Mouse (Mus musculus) heart, postnatal 14 days (tissue): ENCODE results near the gene Rpl10. TPM values are rescaled to one million over a fixed set of nuclear protein-coding genes. Genes with fewer than 3 reads are reported as not detected.

Source experiments
- DNase-seq, 2 experiments: peaks; one replicate each; pipeline ENCODE4 v3.0.0; 2021 to 2022
- intact Hi-C: fragments of 180-260 bp; cut with DNase I; formaldehyde crosslinking; loops from one replicate; pipeline ENCODE4 v1.15.1; 2025
- microRNA-seq, 2 experiments: library from miRNA; unstranded; fragments of <30 nt; microRNA quantifications; one replicate each; pipeline ENCODE4 v1.2.0; 2021 to 2022
- total RNA-seq, 2 experiments: library from RNA; stranded (reverse); gene quantifications; 2 replicates each; pipeline ENCODE4 v1.2.3; 2021

Rpl10 gene
- total RNA-seq, 2 experiments from 2014 or later, result 153 to 191 TPM

GRCm38 (mm10) chrX:74273422-74274322 lies 3.1 kb downstream of the Rpl10 start:
- intact Hi-C loops, result no loop called here
- DNase-seq, result no peak

DNA sequence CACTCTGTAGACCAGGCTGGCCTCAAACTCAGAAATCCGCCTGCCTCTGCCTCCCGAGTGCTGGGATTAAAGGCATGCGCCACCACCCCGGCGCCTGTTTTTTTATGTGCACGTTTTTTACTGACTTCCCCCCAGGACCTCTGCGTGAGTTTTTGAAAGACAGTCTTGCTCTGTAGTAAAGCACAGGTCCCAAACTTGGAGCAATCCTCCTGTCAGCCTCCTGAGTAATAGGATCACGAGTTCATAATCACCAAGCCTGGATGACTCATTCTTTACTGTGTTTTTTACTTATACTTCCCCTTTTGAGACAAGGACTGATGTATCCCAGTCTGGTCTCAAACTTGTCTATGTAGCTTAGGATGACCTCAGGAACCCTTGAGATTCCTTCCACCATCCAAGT lies 7.3 kb downstream of the Rpl10 start:
- intact Hi-C loops, result no loop called here

DNA sequence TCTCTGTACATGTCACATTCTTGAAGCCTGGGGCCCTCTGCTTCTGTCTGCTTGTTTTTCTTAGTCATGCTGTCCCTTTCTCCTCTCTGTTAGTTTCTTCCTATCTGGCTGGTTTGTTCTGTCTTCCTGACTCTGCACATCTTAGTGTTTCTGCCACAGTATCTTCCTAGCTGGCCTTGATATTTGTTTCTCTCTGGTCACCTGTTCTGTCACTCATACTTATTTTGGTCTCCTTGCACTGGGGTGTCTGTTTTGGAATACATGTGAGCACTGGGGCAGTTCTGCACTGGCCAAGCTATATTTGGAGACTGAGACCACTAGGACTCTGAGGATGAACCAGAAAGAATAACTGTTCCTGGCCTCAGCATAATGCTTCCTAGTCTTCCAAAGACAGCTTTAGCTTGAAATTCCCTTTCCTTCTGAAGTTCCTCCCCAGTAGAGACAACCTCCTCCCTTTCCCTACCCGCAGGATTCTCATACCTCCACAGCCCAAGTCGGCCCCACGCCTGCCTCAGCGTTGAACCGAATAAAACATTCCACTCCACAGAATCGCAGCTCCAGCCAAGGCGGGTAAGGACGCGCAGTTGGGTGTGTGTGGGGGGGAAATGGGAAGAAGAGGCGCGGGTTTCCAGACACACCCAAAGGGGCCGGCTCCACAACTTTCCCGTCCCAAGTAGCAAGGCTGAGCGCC lies 10.6 kb downstream of the Rpl10 start:
- DNase-seq, result no peak
- intact Hi-C loops, result no loop called here

More for the DNA sequence above, 7.3 kb downstream of the Rpl10 start:
- DNase-seq, result no peak

GRCm38 (mm10) chrX:74281732-74282394 lies 11.3 kb downstream of the Rpl10 start, which contains the start of the genes Taz and Dnase1l1:
Gene Taz, plus strand, starts transcription at chrX:74281912.
Gene Dnase1l1, minus strand, starts transcription at chrX:74282337.
- intact Hi-C loops, result no loop called here
- DNase-seq, result peak; percentile 75

DNA sequence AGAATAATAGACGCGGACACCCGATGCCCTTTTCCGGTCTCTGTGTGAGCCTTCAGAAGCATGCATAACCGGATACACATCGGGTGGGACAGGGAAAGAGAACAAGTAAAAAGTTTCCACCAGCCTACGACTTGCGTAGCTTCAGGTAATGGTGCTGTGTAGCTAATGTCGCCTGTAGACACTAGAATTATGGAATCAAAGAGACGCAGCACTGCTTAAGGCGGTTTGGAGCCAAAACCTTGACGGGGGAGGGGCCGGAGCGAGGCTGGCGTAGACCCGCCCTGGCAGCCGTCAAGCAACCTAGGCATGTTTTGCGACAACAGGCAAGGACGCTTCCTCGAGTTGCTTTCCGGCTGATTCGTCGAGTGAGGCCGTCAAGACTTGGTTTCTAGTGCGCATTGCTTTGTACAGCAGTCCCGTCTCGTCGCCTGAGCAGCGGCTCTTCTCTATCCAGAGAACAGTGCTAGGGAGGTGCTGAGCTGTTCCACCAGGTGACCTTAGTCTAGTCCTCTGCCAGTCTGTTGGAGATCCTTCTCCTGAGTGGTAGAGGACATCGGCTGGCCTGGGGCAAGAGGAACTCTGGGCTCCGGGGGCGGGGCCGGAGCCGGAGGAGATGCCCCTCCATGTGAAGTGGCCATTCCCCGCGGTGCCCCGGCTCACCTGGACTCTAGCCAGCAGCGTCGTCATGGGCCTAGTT lies 11.9 kb downstream of the Rpl10 start:
- intact Hi-C loops, result no loop called here
- DNase-seq, result peak; percentile 80 to 86

GRCm38 (mm10) chrX:74283092-74283437 lies 12.5 kb downstream of the Rpl10 start:
- intact Hi-C loops, result no loop called here
- DNase-seq, result no peak

DNA sequence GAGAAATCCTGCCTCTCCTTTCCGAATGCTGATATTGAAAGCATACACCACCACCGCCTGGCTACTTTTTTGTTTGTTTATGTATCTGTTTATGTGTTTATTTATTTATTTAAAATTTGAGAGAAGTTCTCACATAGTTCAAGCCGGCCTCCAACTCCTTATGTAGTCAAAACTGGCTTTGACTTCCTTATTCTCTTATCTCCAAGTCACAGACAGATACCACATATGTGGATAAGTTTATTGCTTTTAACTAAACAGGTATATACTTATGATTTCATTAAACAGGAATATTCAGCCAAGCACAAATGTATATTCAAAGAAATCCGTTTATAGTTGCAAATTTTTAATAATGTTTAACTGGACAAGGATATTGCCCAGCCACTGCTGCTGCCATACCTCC lies 22.8 kb downstream of the Rpl10 start:
- intact Hi-C loops, result no loop called here
- no peak for DNase-seq

DNA sequence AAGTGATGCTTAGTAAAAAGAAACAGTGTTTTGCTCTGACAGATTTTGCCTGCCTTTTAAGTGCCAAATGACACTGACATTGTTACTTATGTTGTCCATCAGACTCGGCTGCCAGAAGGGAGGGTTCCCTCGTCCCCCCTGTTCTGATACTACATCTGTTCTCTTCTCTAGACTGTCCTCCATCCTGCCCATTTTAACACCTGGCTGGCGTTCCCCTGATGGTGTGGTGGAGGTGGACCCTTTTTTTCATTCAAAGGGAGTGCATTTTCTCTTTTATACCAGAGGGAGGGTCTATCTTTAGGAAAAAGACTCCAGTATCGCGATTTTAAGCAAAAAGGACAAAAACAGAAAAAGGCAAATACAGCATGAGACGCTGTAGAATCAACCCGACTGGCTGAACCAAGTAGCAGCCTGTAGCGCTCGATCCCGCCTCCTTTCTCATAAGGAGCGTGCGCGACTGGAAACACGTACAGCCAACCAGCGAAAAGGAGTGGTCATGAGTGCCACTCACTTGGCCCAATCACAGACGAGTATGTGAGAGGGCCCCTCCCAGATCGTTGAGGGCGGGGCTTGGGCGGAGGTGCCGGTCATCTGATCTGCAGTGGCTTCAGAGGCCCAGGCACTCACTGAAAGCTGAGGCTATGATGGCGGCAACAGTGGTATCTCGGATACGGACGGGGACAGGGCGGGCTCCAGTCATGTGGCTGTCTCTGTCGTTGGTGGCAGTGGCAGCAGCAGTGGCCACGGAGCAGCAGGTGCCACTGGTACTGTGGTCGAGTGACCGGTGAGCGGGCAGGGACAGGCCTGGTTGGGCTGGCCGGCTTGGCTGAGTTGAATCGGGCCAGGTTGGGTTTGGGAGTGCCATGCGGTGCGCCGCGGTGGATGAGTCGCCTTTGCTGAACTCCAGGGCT lies 26.2 kb downstream of the Rpl10 start, which contains the start of gene Atp6ap1:
Gene Atp6ap1 (plus strand): TSS at position 560 of the 911 bp plus-strand sequence.
- intact Hi-C loops, result no loop called here
- peak; percentile 91 to 93 for DNase-seq

DNA sequence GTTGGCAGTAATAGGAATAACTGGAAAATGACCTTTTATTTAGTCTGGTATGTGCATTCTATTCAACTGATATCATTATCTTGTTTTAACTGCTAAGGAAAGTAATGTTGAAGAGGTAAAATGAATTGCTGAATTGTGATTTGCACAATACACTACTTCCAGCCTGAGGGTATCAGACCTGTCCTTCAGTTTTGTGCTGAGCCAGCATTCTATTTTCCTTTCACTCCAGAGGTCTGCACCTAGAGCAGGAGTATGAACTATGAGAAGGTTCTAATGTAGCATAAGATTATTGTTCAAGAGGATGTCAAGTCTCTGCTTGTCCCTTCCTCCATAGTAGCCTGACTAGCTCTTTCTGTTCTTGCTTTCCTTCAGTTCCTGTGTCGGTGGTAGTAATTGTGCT lies 27.7 kb downstream of the Rpl10 start:
- intact Hi-C loops, result no loop called here
- DNase-seq, result no peak

DNA sequence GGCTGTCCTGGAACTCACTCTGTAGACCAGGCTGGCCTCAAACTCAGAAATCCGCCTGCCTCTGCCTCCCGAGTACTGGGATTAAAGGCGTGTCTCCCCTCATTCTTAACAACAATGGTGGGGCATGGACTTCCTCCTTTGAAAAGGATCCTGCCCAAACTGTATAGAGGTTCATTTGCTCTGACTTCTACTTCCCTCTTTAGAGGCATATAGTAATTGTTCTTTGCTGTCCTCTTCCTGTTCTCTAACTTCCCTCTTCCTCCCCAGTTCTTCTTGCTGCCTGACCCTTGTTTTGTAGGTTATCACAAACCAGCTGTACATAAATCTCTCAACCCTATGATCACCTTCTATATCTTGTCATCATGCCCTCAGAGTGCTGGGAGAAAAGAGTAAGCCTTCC lies 29.1 kb downstream of the Rpl10 start:
- intact Hi-C loops, result no loop called here
- no peak for DNase-seq

DNA sequence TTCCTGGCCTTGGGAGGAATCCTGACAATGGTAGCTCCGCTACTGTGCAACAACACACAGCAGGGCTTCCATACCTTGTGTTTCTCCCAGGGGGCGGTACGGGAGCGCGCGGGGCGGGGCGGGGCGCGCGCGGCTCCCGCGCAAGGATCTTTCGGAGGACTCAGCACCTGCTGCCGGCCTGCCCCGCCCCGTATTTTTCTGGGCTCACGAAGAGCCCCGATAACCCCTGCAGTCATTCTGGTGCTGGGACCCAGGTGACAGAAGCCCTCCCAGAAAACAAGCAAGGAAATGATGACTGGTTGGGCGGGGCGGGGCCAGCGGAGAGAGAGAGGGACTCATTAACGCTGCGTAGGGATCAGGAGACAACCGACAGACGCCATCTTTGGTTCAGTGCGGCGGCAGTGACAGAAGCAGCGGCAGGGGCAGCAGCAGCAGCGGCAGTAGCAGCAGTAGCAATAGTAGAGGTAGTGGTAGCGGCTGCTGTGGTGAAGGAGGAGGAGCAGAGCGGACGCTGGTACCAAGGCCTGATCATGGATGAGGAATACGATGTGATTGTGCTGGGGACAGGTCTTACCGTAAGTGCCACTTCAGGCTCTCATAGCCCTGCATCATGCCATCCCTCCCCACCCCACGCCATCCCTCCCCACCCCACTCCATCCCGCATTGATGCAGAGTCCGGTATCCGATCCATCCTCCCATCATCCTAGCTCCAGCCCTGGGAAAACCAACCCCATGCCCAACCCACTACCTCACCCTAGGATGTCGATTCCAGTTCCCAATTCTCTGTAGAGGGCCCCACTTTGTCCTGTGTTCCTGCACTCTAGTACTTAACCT lies 34.5 kb downstream of the Rpl10 start, which contains the start of gene Gdi1:
Gene Gdi1 (plus strand): TSS at position 132 of the 834 bp plus-strand sequence.
- intact Hi-C loops, result no loop called here
- DNase-seq, result peak; percentile 73 to 77

- intact Hi-C loops, result no loop called here
- peak; percentile 86 to 87 for DNase-seq
Measured at GRCm38 (mm10) chrX:74312540-74313464, 42.2 kb downstream of the Rpl10 start, which contains the start of gene Fam50a. Gene Fam50a, plus strand, starts transcription at chrX:74313033.

Small RNAs within 50 kb of the gene (microRNA-seq; reads per million reads assigned to microRNA genes)
- gene Mir7091, result 0.12 to 0.81 reads per million in 2 experiments
- 0 reads per million in 2 experiments for gene Mir7092

Other genes with a start within 250 kb of the Rpl10 start
- 10 to 100 TPM; 54.5 to 55.6 TPM for gene Irak1, start 246.9 kb upstream of the Rpl10 start, total RNA-seq
- not detected for gene Opn1mw, start 143.3 kb upstream of the Rpl10 start, total RNA-seq
- 10 to 100 TPM; 28.4 to 34.6 TPM for gene Mecp2, start 135.4 kb upstream of the Rpl10 start, total RNA-seq
- not detected for gene Tex28, start 103.0 kb upstream of the Rpl10 start, total RNA-seq
- gene Tktl1, start 93.6 kb upstream of the Rpl10 start, total RNA-seq, result not detected
- 100 to 1,000 TPM; 157 to 168 TPM for gene Flna, start 21.0 kb upstream of the Rpl10 start, total RNA-seq
- 10 to 100 TPM; 31.4 to 34.6 TPM for gene Emd, start 16.1 kb upstream of the Rpl10 start, total RNA-seq
- 10 to 100 TPM; 39.0 to 42.9 TPM for gene Taz, start 11.1 kb downstream of the Rpl10 start, total RNA-seq
- 10 to 100 TPM; 13.2 to 13.3 TPM for gene Dnase1l1, start 11.5 kb downstream of the Rpl10 start, total RNA-seq
- 100 to 1,000 TPM; 122 TPM for gene Atp6ap1, start 26.3 kb downstream of the Rpl10 start, total RNA-seq
- 10 to 100 TPM; 77.6 to 90.8 TPM for gene Gdi1, start 34.2 kb downstream of the Rpl10 start, total RNA-seq
- 10 to 100 TPM; 28.5 to 28.6 TPM for gene Fam50a, start 42.2 kb downstream of the Rpl10 start, total RNA-seq
- 1 to 10 TPM in 1 of 2 experiments, under 1 TPM in 1; 0.98 to 1.1 TPM for gene Plxna3, start 58.3 kb downstream of the Rpl10 start, total RNA-seq
- gene Lage3, start 82.8 kb downstream of the Rpl10 start, total RNA-seq, result 10 to 100 TPM; 34.7 to 38.3 TPM
- 10 to 100 TPM; 48.1 to 53.6 TPM for gene Ubl4a, start 102.4 kb downstream of the Rpl10 start, total RNA-seq
- 1 to 10 TPM; 5.3 to 5.5 TPM for gene Slc10a3, start 102.5 kb downstream of the Rpl10 start, total RNA-seq
- gene Fam3a, start 122.5 kb downstream of the Rpl10 start, total RNA-seq, result 10 to 100 TPM; 16.3 to 19.2 TPM
- 10 to 100 TPM; 46.6 to 52.2 TPM for gene Ikbkg, start 122.5 kb downstream of the Rpl10 start, total RNA-seq
- gene G6pdx, start 158.4 kb downstream of the Rpl10 start, total RNA-seq, result 1 to 10 TPM; 6.7 to 8.0 TPM
- not detected for gene Gm6880, start 210.6 kb downstream of the Rpl10 start, total RNA-seq